Mouse (Mus musculus) neural tube, embryonic 12.5 days (tissue): Measurements from ENCODE around the gene Hmgb1. TPM values are rescaled to one million over a fixed set of nuclear protein-coding genes. Genes with fewer than 3 reads are reported as not detected.

Source experiments
- ATAC-seq: fragments of 200-750 bp; cut with Nextera tagmentation; 2 replicates; pipeline ENCODE4 v1.8.0; 2017; ENCODE audit warnings: low read depth, mild to moderate bottlenecking, moderate TSS enrichment, moderate library complexity; ENCODE audit not compliant: low FRiP score
- H3K27ac ChIP-seq: fragments of 300-500 bp; sonication (generic); 2 replicates; pipeline ENCODE4 v1.5.1; 2016
- H3K27me3 ChIP-seq: fragments of 300-500 bp; sonication (generic); replicated peaks from 2 replicates; pipeline ENCODE4 v1.6.1; 2016; ENCODE audit warnings: mild to moderate bottlenecking
- H3K36me3 ChIP-seq: fragments of 300-500 bp; sonication (generic); 2 replicates; pipeline ENCODE4 v1.6.1; 2016; ENCODE audit warnings: mild to moderate bottlenecking
- H3K4me1 ChIP-seq: fragments of 300-500 bp; sonication (generic); 2 replicates; pipeline ENCODE4 v1.6.1; 2016
- H3K4me2 ChIP-seq: fragments of 300-500 bp; sonication (generic); replicated peaks from 2 replicates; pipeline ENCODE4 v1.6.1; 2016; ENCODE audit warnings: mild to moderate bottlenecking
- H3K4me3 ChIP-seq: fragments of 300-500 bp; sonication (generic); 2 replicates; pipeline ENCODE4 v1.5.1; 2016
- H3K9ac ChIP-seq: fragments of 300-500 bp; sonication (generic); 2 replicates; pipeline ENCODE4 v1.6.1; 2016; ENCODE audit warnings: mild to moderate bottlenecking
- H3K9me3 ChIP-seq: fragments of 300-500 bp; sonication (generic); 2 replicates; pipeline ENCODE4 v1.6.1; 2016; ENCODE audit warnings: mild to moderate bottlenecking
- WGBS: fragments of 180-500 bp; shearing (Covaris S2); methylation state at CpG from one replicate; pipeline ENCODE4 v1.1.7; 2016; 5-methylcytosine and 5-hydroxymethylcytosine counted together
- polyA plus RNA-seq: library from polyadenylated mRNA; unstranded; fragments of >200 nt; fragmentation: Nextera tagmentation; extraction: Ambion mirVana; gene quantifications from 2 replicates; pipeline ENCODE4 v1.2.1, GENCODE M21; 2016

Gene Hmgb1
- polyA plus RNA-seq, 1 experiment from 2014 or later = 1,312 TPM

GRCm38 (mm10) chr5:149208776-149209175 lies 24.5 kb upstream of the Hmgb1 start:
- Histone ChIP-seq H3K9me3 (no peaks in the 10 kb centered on the region), H3K4me1 (peaks cover 5% of the 10 kb centered on the region; the same call in 1 of the 2 replicates), H3K27me3 (no peaks in the 10 kb centered on the region), H3K36me3 (peaks cover 54% of the 10 kb centered on the region), H3K9ac (no peak overlapping the region), H3K4me2 (no peak overlapping the region), H3K4me3 (no peak overlapping the region), H3K27ac (no peak overlapping the region)
- 76% methylated on average over 7 of the region's 7 CpGs for WGBS
- 0 out of 2 replicates have a peak, but pooled peaks have one; percentile 12 for ATAC-seq

- Histone ChIP-seq H3K9ac (no peak overlapping the region), H3K36me3 (peaks cover 55% of the 10 kb centered on the region), H3K4me3 (no peak overlapping the region), H3K27ac (no peak overlapping the region), H3K4me2 (no peak overlapping the region), H3K4me1 (peaks cover 5% of the 10 kb centered on the region; the same call in 1 of the 2 replicates), H3K9me3 (no peaks in the 10 kb centered on the region), H3K27me3 (no peaks in the 10 kb centered on the region)
- WGBS = 84% methylated on average over 6 of the region's 6 CpGs
- no peak for ATAC-seq
Observed at GRCm38 (mm10) chr5:149207661-149208060, 23.4 kb upstream of the Hmgb1 start.

- WGBS = 78% methylated on average over 5 of the region's 5 CpGs
- no peak for ATAC-seq
- peaks cover 62% of the 10 kb centered on the region for H3K36me3 ChIP-seq
Observed at GRCm38 (mm10) chr5:149206286-149206685, 22.0 kb upstream of the Hmgb1 start.

GRCm38 (mm10) chr5:149205265-149205664 lies 21.0 kb upstream of the Hmgb1 start:
- Histone ChIP-seq H3K27me3 (no peaks in the 10 kb centered on the region), H3K4me1 (peaks cover 5% of the 10 kb centered on the region; the same call in 1 of the 2 replicates), H3K4me2 (no peak overlapping the region), H3K27ac (no peak overlapping the region), H3K36me3 (peaks cover 55% of the 10 kb centered on the region), H3K9me3 (no peaks in the 10 kb centered on the region), H3K4me3 (no peak overlapping the region), H3K9ac (no peak overlapping the region)
- 77% methylated on average over 8 of the region's 8 CpGs for WGBS
- no peak for ATAC-seq

More at GRCm38 (mm10) chr5:149206286-149206685, 22.0 kb upstream of the Hmgb1 start:
- Histone ChIP-seq H3K4me2 (no peak overlapping the region), H3K27me3 (no peaks in the 10 kb centered on the region), H3K4me1 (peaks cover 5% of the 10 kb centered on the region; the same call in 1 of the 2 replicates), H3K27ac (no peak overlapping the region), H3K4me3 (no peak overlapping the region), H3K9me3 (no peaks in the 10 kb centered on the region), H3K9ac (no peak overlapping the region)

GRCm38 (mm10) chr5:149204822-149205221 lies 20.5 kb upstream of the Hmgb1 start:
- no peak overlapping the region for H3K27ac ChIP-seq
- WGBS = 95% methylated on average over 7 of the region's 7 CpGs

GRCm38 (mm10) chr5:149203796-149204375 lies 19.6 kb upstream of the Hmgb1 start:
- 0 out of 2 replicates have a peak, but pooled peaks cover 5% of the 10 kb centered on the region for H3K4me1 ChIP-seq
- ATAC-seq = no peak
- WGBS = 92% methylated on average over 4 of the region's 4 CpGs
- H3K9me3 ChIP-seq = no peaks in the 10 kb centered on the region
- no peaks in the 10 kb centered on the region for H3K27me3 ChIP-seq
- no peak overlapping the region for H3K27ac ChIP-seq
- peaks cover 60% of the 10 kb centered on the region for H3K36me3 ChIP-seq
- H3K4me2 ChIP-seq = no peak overlapping the region
- no peak overlapping the region for H3K4me3 ChIP-seq
- no peak overlapping the region for H3K9ac ChIP-seq

More at GRCm38 (mm10) chr5:149204822-149205221, 20.5 kb upstream of the Hmgb1 start:
- no peak overlapping the region for H3K4me2 ChIP-seq
- H3K4me3 ChIP-seq = no peak overlapping the region
- peaks cover 51% of the 10 kb centered on the region for H3K36me3 ChIP-seq
- no peaks in the 10 kb centered on the region for H3K27me3 ChIP-seq
- H3K4me1 ChIP-seq = 0 out of 2 replicates have a peak, but pooled peaks cover 5% of the 10 kb centered on the region
- ATAC-seq = no peak
- H3K9ac ChIP-seq = no peak overlapping the region
- H3K9me3 ChIP-seq = no peaks in the 10 kb centered on the region

- H3K9ac ChIP-seq = no peak overlapping the region
- no peak for ATAC-seq
- 0 out of 2 replicates have a peak, but pooled peaks cover 5% of the 10 kb centered on the region for H3K4me1 ChIP-seq
- H3K4me2 ChIP-seq = no peak overlapping the region
- H3K9me3 ChIP-seq = no peaks in the 10 kb centered on the region
- no peak overlapping the region for H3K4me3 ChIP-seq
- H3K27me3 ChIP-seq = no peaks in the 10 kb centered on the region
- WGBS = 86% methylated on average over 5 of the region's 5 CpGs
- H3K36me3 ChIP-seq = peaks cover 63% of the 10 kb centered on the region
- no peak overlapping the region for H3K27ac ChIP-seq
Observed at GRCm38 (mm10) chr5:149202941-149203340, 18.7 kb upstream of the Hmgb1 start.

GRCm38 (mm10) chr5:149198782-149199181 lies 14.5 kb upstream of the Hmgb1 start:
- H3K27ac ChIP-seq = no peak overlapping the region
- WGBS = 96% methylated on average over 1 of the region's 1 CpGs
- H3K27me3 ChIP-seq = no peaks in the 10 kb centered on the region
- H3K4me3 ChIP-seq = no peak overlapping the region
- H3K36me3 ChIP-seq = peaks cover 67% of the 10 kb centered on the region
- ATAC-seq = no peak
- H3K9me3 ChIP-seq = no peaks in the 10 kb centered on the region
- H3K4me1 ChIP-seq = peaks cover 12% of the 10 kb centered on the region
- no peak overlapping the region for H3K4me2 ChIP-seq
- H3K9ac ChIP-seq = no peak overlapping the region

GRCm38 (mm10) chr5:149196611-149197010 lies 12.3 kb upstream of the Hmgb1 start:
- ATAC-seq = no peak
- WGBS = 2% methylated on average over 1 of the region's 1 CpGs
- peaks cover 12% of the 10 kb centered on the region for H3K4me1 ChIP-seq
- no peak overlapping the region for H3K4me3 ChIP-seq
- no peak overlapping the region for H3K9ac ChIP-seq
- no peak overlapping the region for H3K27ac ChIP-seq
- H3K36me3 ChIP-seq = peaks cover 59% of the 10 kb centered on the region
- H3K9me3 ChIP-seq = no peaks in the 10 kb centered on the region
- H3K27me3 ChIP-seq = no peaks in the 10 kb centered on the region
- H3K4me2 ChIP-seq = peak overlapping the region; percentile 27; the same call in 1 of the 2 replicates

GRCm38 (mm10) chr5:149190160-149190559 lies 5.9 kb upstream of the Hmgb1 start:
- H3K27ac ChIP-seq = no peak overlapping the region
- H3K27me3 ChIP-seq = no peaks in the 10 kb centered on the region
- peaks cover 55% of the 10 kb centered on the region for H3K36me3 ChIP-seq
- H3K4me2 ChIP-seq = no peak overlapping the region
- no peak for ATAC-seq
- H3K9me3 ChIP-seq = no peaks in the 10 kb centered on the region
- peaks cover 14% of the 10 kb centered on the region for H3K4me1 ChIP-seq
- no peak overlapping the region for H3K4me3 ChIP-seq
- H3K9ac ChIP-seq = no peak overlapping the region
- 97% methylated on average over 1 of the region's 1 CpGs for WGBS

- Histone ChIP-seq H3K4me2 (peak overlapping the region; percentile 69), H3K9ac (peak overlapping the region; percentile 80; the same call in 1 of the 2 replicates), H3K27me3 (no peaks in the 10 kb centered on the region), H3K4me1 (peaks cover 14% of the 10 kb centered on the region), H3K36me3 (peaks cover 20% of the 10 kb centered on the region), H3K9me3 (no peaks in the 10 kb centered on the region), H3K27ac (no peak overlapping the region), H3K4me3 (no peak overlapping the region)
- no peak for ATAC-seq
- WGBS = 86% methylated on average over 3 of the region's 3 CpGs
Observed at GRCm38 (mm10) chr5:149185806-149186205, 1.5 kb upstream of the Hmgb1 start.

GRCm38 (mm10) chr5:149184844-149185186 lies 526 bp upstream of the Hmgb1 start:
- Histone ChIP-seq H3K27ac (peak overlapping the region; percentile 4; the same call in 1 of the 2 replicates), H3K27me3 (no peaks in the 10 kb centered on the region), H3K4me1 (peaks cover 14% of the 10 kb centered on the region), H3K9ac (peak overlapping the region; percentile 80), H3K4me2 (peak overlapping the region; percentile 69), H3K9me3 (no peaks in the 10 kb centered on the region), H3K36me3 (peaks cover 10% of the 10 kb centered on the region), H3K4me3 (peak overlapping the region; percentile 69)
- peak; percentile 26; the same call in 1 of the 2 replicates for ATAC-seq
- WGBS = under 1% methylated on average over 20 of the region's 20 CpGs

GRCm38 (mm10) chr5:149183721-149184103 lies 577 bp downstream of the Hmgb1 start:
- Histone ChIP-seq H3K36me3 (no peaks in the 10 kb centered on the region), H3K27ac (peak overlapping the region; percentile 90), H3K9me3 (no peaks in the 10 kb centered on the region), H3K27me3 (no peaks in the 10 kb centered on the region), H3K4me1 (peaks cover 14% of the 10 kb centered on the region), H3K4me3 (peak overlapping the region; percentile 57), H3K9ac (peak overlapping the region; percentile 74), H3K4me2 (peak overlapping the region; percentile 69)
- WGBS = under 1% methylated on average over 13 of the region's 13 CpGs
- peak; percentile 77; the same call in 1 of the 2 replicates for ATAC-seq
